Mouse (Mus musculus) G1E (cell line): Measurements from ENCODE around the gene Supt3.

ENCODE experiments used
- CTCF ChIP-seq: IDR thresholded peaks from 2 replicates; pipeline ENCODE4 v1.5.1; 2012; ENCODE audit warnings: low read depth, low read length, inconsistent platforms, mixed read lengths
- GATA1 ChIP-seq: IDR thresholded peaks from 2 replicates; pipeline ENCODE4 v1.6.1; 2012; ENCODE audit warnings: borderline replicate concordance, low read length, inconsistent platforms, mixed read lengths
- POLR2AphosphoS5 ChIP-seq: IDR thresholded peaks from 2 replicates; pipeline ENCODE4 v1.6.1; 2012; ENCODE audit warnings: low read depth, low read length, inconsistent platforms; ENCODE audit not compliant: insufficient replicate concordance

GRCm38 (mm10) chr17:45053371-45053770, 276.4 kb downstream of the Supt3 start:
- TF ChIP-seq POLR2AphosphoS5 = no peak
- no peak for TF ChIP-seq CTCF
- no peak for TF ChIP-seq GATA1
